Mouse (Mus musculus) midbrain, embryonic 11.5 days (tissue): ENCODE results near the gene Arhgef11. TPM values are rescaled to one million over a fixed set of nuclear protein-coding genes. Genes with fewer than 3 reads are reported as not detected.
A peak's percentile ranks its signal among the peaks of the same experiment; 100 is the strongest.

Experiments
- ATAC-seq: fragments of 200-750 bp; cut with Nextera tagmentation; 2 replicates; pipeline ENCODE4 v1.8.0; 2017; ENCODE audit warnings: moderate TSS enrichment, moderate library complexity; ENCODE audit not compliant: low FRiP score
- DNase-seq: peaks from one replicate; pipeline ENCODE4 v3.0.0; 2015; ENCODE audit warnings: low spot score; ENCODE audit errors: missing footprints
- H3K27ac ChIP-seq: fragments of 300-500 bp; sonication (generic); 2 replicates; pipeline ENCODE4 v1.5.1; 2014; ENCODE audit warnings: low read depth, low read length
- H3K27me3 ChIP-seq: fragments of 300-500 bp; sonication (generic); 2 replicates; pipeline ENCODE4 v1.6.1; 2014; ENCODE audit warnings: mild to moderate bottlenecking, low read length, moderate library complexity, mixed read lengths; ENCODE audit not compliant: control insufficient read depth, insufficient read depth
- H3K36me3 ChIP-seq: fragments of 300-500 bp; sonication (generic); 2 replicates; pipeline ENCODE4 v1.6.1; 2014; ENCODE audit warnings: mild to moderate bottlenecking, low read length, moderate library complexity, mixed read lengths; ENCODE audit not compliant: control insufficient read depth, insufficient read depth
- H3K4me1 ChIP-seq: fragments of 300-500 bp; sonication (generic); 2 replicates; pipeline ENCODE4 v1.6.1; 2014; ENCODE audit warnings: low read length; ENCODE audit not compliant: control insufficient read depth, insufficient read depth
- H3K4me2 ChIP-seq: fragments of 300-500 bp; sonication (generic); 2 replicates; pipeline ENCODE4 v1.6.1; 2014; ENCODE audit warnings: mild to moderate bottlenecking, moderate library complexity
- H3K4me3 ChIP-seq: fragments of 300-500 bp; sonication (generic); 2 replicates; pipeline ENCODE4 v1.5.1; 2014; ENCODE audit warnings: low read depth, low read length
- H3K9ac ChIP-seq: fragments of 300-500 bp; sonication (generic); 2 replicates; pipeline ENCODE4 v1.6.1; 2014; ENCODE audit warnings: low read length
- H3K9me3 ChIP-seq: fragments of 300-500 bp; sonication (generic); 2 replicates; pipeline ENCODE4 v1.6.1; 2016; ENCODE audit warnings: low read length; ENCODE audit not compliant: control insufficient read depth
- WGBS: fragments of 180-500 bp; shearing (Covaris S2); extraction: QIAGEN DNeasy Blood & Tissue Kit; methylation state at CpG from one replicate; pipeline ENCODE4 v1.1.7; 2014; 5-methylcytosine and 5-hydroxymethylcytosine counted together
- polyA plus RNA-seq: library from polyadenylated mRNA; unstranded; fragments of >200 nt; fragmentation: Nextera tagmentation; extraction: Ambion mirVana; gene quantifications from 2 replicates; pipeline ENCODE4 v1.2.1, GENCODE M21; 2014

Arhgef11 gene
- polyA plus RNA-seq, 1 experiment from 2014 or later = 13.4 TPM

GRCm38 (mm10) chr3:87618240-87618639, 881 bp downstream of the Arhgef11 start:
- H3K27me3 ChIP-seq = no peaks in the 10 kb centered on the region
- peak overlapping the region; percentile 89 for H3K4me2 ChIP-seq
- peaks cover 30% of the 10 kb centered on the region for H3K4me1 ChIP-seq
- peak overlapping the region; percentile 90 for H3K9ac ChIP-seq
- peak overlapping the region; percentile 63 for H3K4me3 ChIP-seq
- 13% methylated on average over 3 of the region's 3 CpGs for WGBS
- no peaks in the 10 kb centered on the region for H3K9me3 ChIP-seq
- no peak overlapping the region for H3K27ac ChIP-seq
- DNase-seq (no peak), ATAC-seq (no peak)
- H3K36me3 ChIP-seq = no peaks in the 10 kb centered on the region

GRCm38 (mm10) chr3:87618981-87619710, 1.8 kb downstream of the Arhgef11 start:
- Histone ChIP-seq H3K27ac (no peak overlapping the region), H3K9ac (peak overlapping the region; percentile 90), H3K4me1 (peaks cover 30% of the 10 kb centered on the region), H3K27me3 (no peaks in the 10 kb centered on the region), H3K36me3 (no peaks in the 10 kb centered on the region), H3K4me3 (peak overlapping the region; percentile 63), H3K4me2 (peak overlapping the region; percentile 89), H3K9me3 (no peaks in the 10 kb centered on the region)
- no peak for DNase-seq
- WGBS = 62% methylated on average over 5 of the region's 5 CpGs
- no peak for ATAC-seq

GRCm38 (mm10) chr3:87620218-87620891, 3.0 kb downstream of the Arhgef11 start:
- ATAC-seq = no peak
- peak overlapping the region; percentile 53 for H3K9ac ChIP-seq
- no peak overlapping the region for H3K27ac ChIP-seq
- 82% methylated on average over 7 of the region's 7 CpGs for WGBS
- peak overlapping the region; percentile 63 for H3K4me3 ChIP-seq
- H3K36me3 ChIP-seq = no peaks in the 10 kb centered on the region
- H3K4me1 ChIP-seq = peaks cover 30% of the 10 kb centered on the region
- no peak for DNase-seq
- peak overlapping the region; percentile 89 for H3K4me2 ChIP-seq
- no peaks in the 10 kb centered on the region for H3K27me3 ChIP-seq
- H3K9me3 ChIP-seq = no peaks in the 10 kb centered on the region

- 98% methylated on average over 4 of the region's 4 CpGs for WGBS
- peaks cover 15% of the 10 kb centered on the region for H3K4me1 ChIP-seq
- H3K9ac ChIP-seq = no peak overlapping the region
- no peak for ATAC-seq
- no peak for DNase-seq
- H3K4me3 ChIP-seq = no peak overlapping the region
- no peaks in the 10 kb centered on the region for H3K36me3 ChIP-seq
- H3K27me3 ChIP-seq = no peaks in the 10 kb centered on the region
- no peaks in the 10 kb centered on the region for H3K9me3 ChIP-seq
- H3K4me2 ChIP-seq = no peak overlapping the region
- no peak overlapping the region for H3K27ac ChIP-seq
Observed at GRCm38 (mm10) chr3:87624899-87625298, 7.5 kb downstream of the Arhgef11 start.

GRCm38 (mm10) chr3:87630899-87631298, 13.5 kb downstream of the Arhgef11 start:
- WGBS = 89% methylated on average over 9 of the region's 9 CpGs
- no peak overlapping the region for H3K4me2 ChIP-seq
- no peak overlapping the region for H3K4me3 ChIP-seq
- no peak overlapping the region for H3K27ac ChIP-seq
- no peak overlapping the region for H3K9ac ChIP-seq
- no peak for ATAC-seq
- no peaks in the 10 kb centered on the region for H3K36me3 ChIP-seq
- no peaks in the 10 kb centered on the region for H3K27me3 ChIP-seq
- H3K4me1 ChIP-seq = no peaks in the 10 kb centered on the region
- H3K9me3 ChIP-seq = no peaks in the 10 kb centered on the region
- no peak for DNase-seq

- 74% methylated on average over 4 of the region's 4 CpGs for WGBS
- H3K27me3 ChIP-seq = no peaks in the 10 kb centered on the region
- no peak for ATAC-seq
Observed at GRCm38 (mm10) chr3:87631408-87631807, 14.0 kb downstream of the Arhgef11 start.

GRCm38 (mm10) chr3:87635514-87635913, 18.2 kb downstream of the Arhgef11 start:
- Histone ChIP-seq H3K9me3 (no peaks in the 10 kb centered on the region), H3K27ac (no peak overlapping the region), H3K36me3 (no peaks in the 10 kb centered on the region), H3K4me3 (no peak overlapping the region), H3K4me1 (peaks cover 4% of the 10 kb centered on the region; the same call in 1 of the 2 replicates), H3K4me2 (no peak overlapping the region), H3K9ac (no peak overlapping the region), H3K27me3 (no peaks in the 10 kb centered on the region)
- DNase-seq (no peak), ATAC-seq (no peak)
- 73% methylated on average over 4 of the region's 4 CpGs for WGBS

More at GRCm38 (mm10) chr3:87631408-87631807, 14.0 kb downstream of the Arhgef11 start:
- no peaks in the 10 kb centered on the region for H3K9me3 ChIP-seq
- H3K27ac ChIP-seq = no peak overlapping the region
- no peak overlapping the region for H3K9ac ChIP-seq
- no peaks in the 10 kb centered on the region for H3K36me3 ChIP-seq
- peaks cover 4% of the 10 kb centered on the region; the same call in 1 of the 2 replicates for H3K4me1 ChIP-seq
- no peak overlapping the region for H3K4me3 ChIP-seq
- no peak overlapping the region for H3K4me2 ChIP-seq
- no peak for DNase-seq

GRCm38 (mm10) chr3:87643453-87643852, 26.1 kb downstream of the Arhgef11 start:
- H3K27ac ChIP-seq = no peak overlapping the region
- H3K9ac ChIP-seq = no peak overlapping the region
- H3K36me3 ChIP-seq = no peaks in the 10 kb centered on the region
- no peak overlapping the region for H3K4me2 ChIP-seq
- ATAC-seq = no peak
- H3K4me3 ChIP-seq = no peak overlapping the region
- no peaks in the 10 kb centered on the region for H3K9me3 ChIP-seq
- H3K27me3 ChIP-seq = no peaks in the 10 kb centered on the region
- no peaks in the 10 kb centered on the region for H3K4me1 ChIP-seq
- WGBS = 84% methylated on average over 1 of the region's 1 CpGs
- no peak for DNase-seq

GRCm38 (mm10) chr3:87646174-87646573, 28.8 kb downstream of the Arhgef11 start:
- no peaks in the 10 kb centered on the region for H3K4me1 ChIP-seq
- no peak overlapping the region for H3K9ac ChIP-seq
- no peak overlapping the region for H3K4me2 ChIP-seq
- H3K36me3 ChIP-seq = no peaks in the 10 kb centered on the region
- H3K4me3 ChIP-seq = no peak overlapping the region
- no peaks in the 10 kb centered on the region for H3K27me3 ChIP-seq
- no peaks in the 10 kb centered on the region for H3K9me3 ChIP-seq
- DNase-seq = peak; percentile 73
- WGBS = 93% methylated on average over 1 of the region's 1 CpGs
- no peak overlapping the region for H3K27ac ChIP-seq
- no peak for ATAC-seq
